Mouse (Mus musculus) megakaryocyte, adult 5-6 weeks (primary cell): Measurements from ENCODE around the gene Chn2. TPM values are rescaled to one million over a fixed set of nuclear protein-coding genes. Genes with fewer than 3 reads are reported as not detected.

Experiments
- ATAC-seq: 2 replicates; pipeline ENCODE4 v1.8.0; 2016; ENCODE audit warnings: mild to moderate bottlenecking, inconsistent platforms; ENCODE audit not compliant: poor library complexity, severe bottlenecking
- total RNA-seq, 2 experiments: library from RNA; stranded (forward) in 1 of 2; stranded (reverse) in 1 of 2; fragments of 153-499, 151-499 nt in 1 of 2; fragments of 221-1000, 200-1000 nt in 1 of 2; gene quantifications; 2 replicates each; pipeline versions ENCODE4 v1.2.3 to v1.2.4; 2015 to 2017

The Chn2 gene
- total RNA-seq (2015): 15.8 and 21.5 TPM in 2 replicates
- total RNA-seq (2017): 21.0 and 25.5 TPM in 2 replicates

DNA sequence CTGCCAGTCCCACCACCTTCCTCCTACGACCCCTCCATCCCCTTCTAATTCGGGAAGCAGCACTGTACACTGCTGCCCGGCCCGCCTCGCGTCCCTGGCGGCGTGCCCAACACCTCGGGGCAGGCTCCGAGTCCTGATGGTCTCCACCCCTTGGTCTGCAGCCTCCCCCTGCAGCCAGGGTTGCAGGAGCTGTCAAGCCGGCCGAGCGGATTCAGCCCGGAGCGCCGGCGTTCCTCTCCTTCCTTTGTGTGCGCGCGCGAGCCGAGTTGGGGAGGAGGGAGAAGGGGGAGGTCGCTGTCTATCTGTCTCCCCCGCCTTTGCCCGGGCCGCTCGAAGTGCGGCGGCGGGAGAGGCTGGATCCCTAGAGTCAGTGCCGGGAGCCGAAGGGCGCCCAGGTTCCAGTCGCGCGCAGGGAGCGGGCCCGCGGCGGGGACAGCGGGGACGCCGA is at the start of gene Chn2:
Gene Chn2, plus strand, starts transcription at position 198 of the 448 bp plus-strand sequence.
- ATAC-seq: peak; percentile 28

DNA sequence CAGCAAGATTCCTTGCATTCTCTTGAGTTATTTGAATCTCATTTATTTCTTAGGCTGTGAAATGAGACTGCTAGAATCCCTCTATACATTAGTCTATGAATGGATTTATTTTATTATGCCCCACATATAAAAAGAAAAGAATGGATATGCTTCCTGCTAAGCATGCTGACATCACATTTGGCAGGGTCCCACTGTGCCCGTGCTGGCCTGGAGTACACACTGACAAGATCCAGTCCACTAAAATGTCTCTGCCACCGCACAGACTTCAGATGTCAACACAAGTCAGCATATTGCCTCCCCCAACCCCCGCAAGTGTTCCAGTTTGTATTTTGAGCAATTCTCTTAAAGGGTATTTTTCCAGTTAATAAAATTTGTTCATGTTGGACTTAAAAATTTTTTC is 47.0 kb upstream of the Chn2 start:
- no peak for ATAC-seq

DNA sequence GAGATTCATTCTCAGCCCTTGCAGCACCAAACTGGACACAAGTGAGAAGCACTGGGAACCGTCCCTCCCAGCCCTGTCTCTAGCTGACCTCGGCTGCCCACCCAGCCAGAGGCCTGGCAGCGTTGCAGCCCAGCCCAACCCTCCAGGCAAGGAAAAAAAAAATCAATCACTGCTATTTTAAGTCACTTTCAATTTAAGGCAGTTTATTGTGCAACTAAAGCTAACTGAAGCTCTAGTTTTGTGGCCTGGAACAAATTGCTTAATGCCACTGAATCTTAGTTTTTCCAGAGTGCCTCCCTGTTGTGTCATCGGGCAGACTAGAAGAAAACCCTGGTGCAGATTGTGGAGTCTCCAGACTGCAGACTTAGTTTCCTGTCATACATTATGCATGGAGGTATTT is 43.8 kb upstream of the Chn2 start:
- ATAC-seq: peak; percentile 68

DNA sequence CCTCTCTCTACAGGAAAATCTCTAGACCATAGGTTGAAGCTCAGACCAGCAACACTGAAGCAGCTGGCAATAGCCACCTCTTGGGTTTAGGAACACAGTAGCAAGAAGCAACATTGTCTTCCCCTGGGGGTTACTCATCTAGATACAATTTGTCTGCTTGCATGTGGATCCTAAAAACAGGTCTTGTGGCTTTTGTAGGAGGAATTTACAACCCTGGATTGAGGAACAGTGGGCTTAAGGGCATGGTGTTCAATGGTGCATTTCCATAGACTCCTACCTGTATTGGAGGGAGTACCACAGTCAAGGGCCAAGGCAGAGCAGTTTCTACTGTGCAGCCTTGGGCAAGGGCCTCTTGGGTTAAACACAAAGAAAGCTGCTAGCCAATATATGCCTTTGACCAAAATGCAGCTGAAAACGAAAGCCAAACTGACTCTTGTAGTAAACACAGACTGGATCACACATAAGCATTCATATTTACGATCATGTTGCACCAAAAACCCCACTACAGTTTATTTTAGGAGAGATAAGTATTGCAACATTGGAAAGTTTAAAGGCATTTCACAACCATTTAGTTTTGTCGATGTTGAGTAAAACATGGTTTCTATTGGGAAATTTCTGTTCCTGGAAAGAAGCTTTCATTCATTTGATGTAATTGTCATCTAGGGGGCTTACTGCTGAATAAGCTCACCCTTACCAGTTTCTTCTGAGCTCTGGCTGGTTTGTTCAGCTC is 43.0 kb upstream of the Chn2 start:
- ATAC-seq: peak; percentile 62

DNA sequence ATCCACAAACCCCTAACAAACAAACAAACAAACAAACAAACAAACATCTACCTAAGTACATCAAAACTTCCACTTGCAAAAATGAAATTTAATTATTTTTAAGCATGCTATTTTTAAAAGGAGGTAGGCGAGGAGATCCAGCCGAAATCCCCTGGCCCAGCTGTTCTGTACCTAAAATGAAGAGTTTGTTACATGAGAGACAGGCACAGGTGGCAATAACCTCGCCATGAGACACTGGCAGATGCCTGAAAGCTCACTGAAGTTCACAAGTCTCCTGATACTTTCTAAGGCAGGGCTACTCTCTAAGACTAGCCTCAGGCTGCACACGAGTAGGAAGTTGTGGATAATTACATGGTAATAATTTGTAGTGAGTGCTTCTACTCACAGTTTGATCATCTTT is 34.1 kb upstream of the Chn2 start:
- no peak for ATAC-seq

DNA sequence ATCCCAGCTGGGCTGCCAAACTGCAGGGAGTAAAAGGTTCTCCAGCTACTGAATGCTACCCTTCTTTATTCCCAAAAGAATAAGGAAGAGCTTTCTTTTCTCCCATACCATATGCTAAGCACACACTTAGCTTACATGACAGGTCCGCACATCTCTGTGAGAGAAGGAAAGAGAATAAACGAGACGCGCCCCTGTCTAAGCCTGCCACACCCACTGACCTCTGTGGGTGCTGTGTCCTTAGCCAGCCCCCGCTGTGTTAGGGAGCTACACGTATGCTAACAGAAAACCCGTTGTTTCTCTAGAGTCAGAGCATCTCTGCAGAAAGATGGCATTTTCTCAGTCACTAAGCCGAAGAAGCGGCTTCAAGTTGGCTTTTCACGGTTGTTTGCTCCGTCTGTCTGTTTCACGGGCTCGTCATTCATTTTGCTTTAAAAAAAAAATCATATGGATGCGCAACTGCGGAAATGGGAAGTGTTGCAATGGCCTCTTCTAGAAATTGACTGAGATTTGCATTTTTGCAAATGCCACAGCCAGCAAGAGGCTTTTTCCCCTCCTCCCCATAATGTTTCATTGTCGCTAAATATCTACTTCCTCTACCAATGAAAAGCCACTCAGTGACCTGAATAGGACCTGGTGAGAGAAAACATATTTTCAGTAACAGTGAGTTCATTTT is 30.8 kb upstream of the Chn2 start:
- ATAC-seq: peak; percentile 82

DNA sequence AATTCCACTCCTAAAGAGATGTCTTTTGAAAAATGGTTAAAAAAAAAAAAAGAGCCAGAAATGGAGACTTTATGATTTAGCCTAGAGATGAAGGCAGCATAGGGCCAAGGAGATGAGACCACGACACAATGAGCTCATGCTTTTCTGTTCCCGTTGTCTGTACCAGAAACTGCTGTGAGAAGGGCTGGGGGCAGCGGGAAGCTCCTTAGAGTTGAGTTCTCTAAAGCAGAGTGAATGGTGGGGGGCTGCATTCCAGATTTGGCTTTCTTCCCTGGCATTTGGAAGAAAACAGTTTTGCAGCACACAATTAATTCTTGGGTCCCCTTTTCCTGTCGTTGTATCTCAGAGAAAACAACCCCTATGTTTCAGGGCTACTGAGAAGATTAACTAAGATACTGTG is 30.1 kb upstream of the Chn2 start:
- no peak for ATAC-seq

DNA sequence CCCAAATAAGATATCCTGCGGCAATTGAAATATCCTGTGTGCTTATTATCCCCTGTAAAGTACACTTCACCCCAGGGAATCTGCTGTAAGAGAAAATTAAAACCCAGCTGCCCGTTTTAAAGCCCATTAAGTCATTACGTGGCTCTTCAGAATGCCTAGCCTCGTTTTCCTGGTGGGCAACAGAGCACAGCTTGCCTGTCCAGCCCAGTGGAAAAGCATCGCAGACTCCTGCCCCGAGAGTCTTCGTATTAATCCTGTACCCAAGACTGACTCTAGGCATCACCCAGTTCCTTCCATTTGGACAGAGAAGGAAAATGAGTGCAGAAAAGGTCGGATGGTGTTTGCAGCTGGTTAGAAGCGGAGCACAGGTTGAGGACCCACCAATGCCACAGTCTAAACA is 29.0 kb upstream of the Chn2 start:
- no peak for ATAC-seq

DNA sequence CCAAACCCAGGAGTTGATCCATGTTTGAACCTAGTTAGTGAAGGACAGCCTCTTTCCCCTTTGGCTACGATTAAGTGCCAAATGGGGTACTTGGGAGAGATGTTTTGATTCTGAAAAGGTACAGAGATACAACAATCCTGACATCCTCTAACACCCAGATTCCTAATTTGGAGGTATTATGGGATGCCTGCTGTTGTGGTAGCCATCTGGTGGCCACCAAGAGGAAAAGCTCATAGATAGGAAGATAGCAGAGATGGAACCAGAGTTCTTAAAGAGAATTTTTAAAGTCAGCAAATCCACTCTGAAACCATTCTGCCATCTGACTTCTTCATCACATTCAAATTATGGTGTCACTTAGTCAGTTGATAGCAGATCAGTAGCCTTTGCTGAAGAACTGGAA is 27.2 kb upstream of the Chn2 start:
- no peak for ATAC-seq

DNA sequence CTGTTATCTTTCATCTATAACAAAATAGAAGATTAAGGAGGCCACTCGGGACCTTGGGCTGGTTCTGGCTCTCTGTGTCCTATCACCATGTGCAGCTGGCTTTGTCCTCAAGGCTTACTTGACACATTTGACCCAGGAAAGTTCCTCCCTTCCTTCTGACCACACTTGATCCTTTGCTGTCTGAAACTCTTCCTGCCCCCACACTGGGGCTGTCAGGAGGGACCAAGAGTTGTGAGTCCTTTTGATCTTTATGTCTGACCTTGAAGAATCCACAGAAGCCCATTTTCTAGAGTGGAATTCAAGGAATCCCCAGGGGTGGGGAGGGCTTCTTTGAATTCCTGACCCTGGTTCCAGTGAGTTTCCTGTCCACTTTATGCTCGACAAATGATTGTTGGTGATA is 21.3 kb upstream of the Chn2 start:
- ATAC-seq: no peak

DNA sequence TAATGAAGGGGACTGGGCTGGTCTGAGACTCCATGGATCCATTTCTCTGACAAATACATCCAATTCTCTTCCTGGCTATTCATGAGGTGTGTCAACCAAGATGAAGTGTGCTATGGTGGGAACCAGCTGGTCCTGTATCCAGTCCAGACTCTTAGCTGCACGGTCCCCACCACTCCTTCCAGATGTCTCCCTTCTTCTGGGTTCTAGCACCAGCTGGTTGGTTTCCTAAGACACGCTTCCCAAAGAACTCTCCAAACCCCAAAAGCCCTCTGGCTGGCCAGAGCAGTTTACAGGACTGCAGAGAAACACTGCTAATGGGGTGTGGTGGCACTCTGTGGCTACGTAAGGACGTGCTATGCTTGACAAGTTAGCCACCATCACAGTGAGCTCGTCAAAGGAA is 20.5 kb upstream of the Chn2 start:
- no peak for ATAC-seq

DNA sequence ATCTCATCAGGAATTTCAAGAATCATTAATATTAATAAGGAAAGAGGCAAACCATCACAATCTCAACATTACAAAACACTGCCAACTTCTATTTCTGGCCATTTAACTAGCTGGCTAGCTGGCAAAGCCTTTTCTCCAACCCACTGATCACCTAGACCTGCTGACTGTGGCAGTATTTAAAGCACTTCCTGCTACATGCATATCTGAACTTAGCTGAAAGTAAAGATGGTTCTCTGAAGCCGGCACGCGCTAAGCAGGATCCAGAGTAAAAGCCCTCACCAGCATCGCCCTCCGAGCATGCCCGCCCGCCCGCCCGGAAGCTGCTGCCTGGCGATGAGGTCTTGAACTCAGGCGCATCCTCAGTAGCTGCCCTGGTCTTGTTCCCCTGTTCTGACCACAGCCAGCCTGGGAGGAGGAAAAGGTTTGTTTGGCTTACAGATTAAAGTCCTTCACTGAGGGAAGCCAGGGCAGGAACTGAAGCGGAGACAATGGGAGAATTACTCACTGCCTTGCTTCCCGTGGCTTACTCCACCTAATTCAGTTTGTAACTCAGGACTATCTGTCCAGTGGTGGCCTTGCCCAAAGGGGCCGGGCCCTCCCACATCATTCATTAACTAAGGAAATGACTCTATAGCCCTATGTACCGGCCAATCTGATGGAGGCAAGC is 18.1 kb upstream of the Chn2 start:
- ATAC-seq: peak; percentile 54

DNA sequence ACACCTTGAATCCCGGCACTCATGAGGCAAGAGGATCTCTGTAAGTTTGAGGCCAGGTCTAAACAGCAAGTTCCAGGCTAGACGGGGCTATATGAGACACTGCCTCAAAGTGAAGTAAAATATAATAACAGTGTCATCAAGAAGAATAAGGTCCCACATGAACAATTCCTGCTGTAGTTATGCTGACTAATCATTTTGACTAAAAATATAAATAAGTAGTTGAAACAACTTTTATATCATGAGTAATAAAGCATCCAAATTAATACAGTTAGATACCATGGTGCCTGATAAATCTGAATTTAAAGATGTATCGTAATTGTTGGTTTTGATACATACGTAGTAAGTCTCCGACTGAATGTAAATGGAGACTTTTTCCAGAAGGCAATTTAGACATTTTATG is 15.5 kb upstream of the Chn2 start:
- no peak for ATAC-seq

DNA sequence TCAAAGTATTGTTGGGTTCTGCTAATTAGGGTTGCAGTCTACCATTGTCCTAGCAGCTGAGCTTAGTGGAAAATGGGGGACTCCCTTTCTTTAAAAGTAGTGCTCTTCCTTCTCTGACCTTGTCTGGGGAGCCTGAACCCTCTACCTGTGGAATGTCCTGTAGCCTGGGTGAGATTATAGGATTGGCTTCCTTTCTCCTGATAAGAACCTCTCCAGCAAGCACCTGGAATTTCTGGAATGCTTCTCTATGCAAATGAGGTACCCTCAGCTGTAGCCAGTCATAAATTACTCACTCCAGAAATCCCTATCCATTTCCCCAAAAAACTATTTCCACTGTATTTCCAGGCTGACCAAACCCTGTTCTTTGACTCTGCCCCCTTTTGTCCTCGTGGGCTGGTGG is 10.6 kb upstream of the Chn2 start:
- no peak for ATAC-seq

DNA sequence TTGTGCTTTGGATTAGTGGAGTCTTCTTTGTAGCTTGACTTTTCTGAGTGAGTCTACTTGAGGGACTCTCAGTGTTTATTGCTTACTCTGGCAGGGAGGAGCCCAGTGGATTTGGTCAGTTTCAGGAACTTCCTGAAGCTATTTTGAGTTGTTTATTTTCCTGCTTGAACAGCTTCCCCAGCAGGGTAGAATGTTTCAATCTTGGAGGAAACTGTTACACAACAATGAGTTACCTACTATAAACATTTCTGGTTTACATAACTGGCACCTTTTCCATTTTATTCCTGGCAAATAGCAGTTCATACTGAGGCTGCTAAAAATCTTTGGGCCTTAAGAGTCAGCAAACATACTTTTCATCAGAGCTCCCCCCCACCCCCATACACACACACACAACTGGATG is 9.0 kb upstream of the Chn2 start:
- ATAC-seq: no peak

DNA sequence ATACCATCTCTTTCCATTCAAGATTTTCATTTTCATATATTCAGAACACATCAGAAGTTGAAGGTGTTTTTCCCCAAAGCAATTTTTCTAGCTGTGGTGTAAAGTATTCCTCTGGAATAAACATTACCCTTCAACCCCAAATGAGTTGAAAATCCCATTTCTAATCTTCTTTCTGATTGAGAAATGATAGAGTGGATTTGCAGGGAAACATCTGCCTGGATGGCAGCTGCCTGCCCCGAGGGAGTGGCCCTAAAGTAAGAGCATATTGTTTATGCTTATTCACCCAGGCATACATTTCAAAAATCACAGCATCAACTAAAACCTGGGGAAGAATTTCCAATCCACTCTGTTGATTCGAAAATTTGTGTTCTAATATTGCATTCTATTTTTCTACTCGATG is 8.6 kb upstream of the Chn2 start:
- ATAC-seq: no peak

DNA sequence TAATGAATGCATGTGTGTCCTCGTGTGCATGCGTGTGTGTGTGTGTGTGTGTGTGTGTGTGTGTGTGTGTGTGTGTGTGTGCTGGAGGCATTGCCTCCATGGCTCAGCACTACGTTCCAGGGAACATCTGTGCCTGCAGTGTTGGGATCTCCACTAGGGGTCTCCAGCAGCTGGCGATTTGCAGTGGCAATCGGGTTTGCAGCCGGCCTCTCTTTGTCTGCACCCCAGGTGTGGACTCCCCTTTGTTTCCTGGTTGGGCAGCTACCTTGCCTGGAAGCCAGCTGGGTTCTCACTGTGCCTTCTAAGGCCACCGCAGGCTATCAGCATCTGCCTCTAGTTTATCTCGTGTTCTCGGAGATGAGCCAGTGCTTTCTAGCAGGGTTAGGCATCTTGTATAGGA is 4.9 kb upstream of the Chn2 start:
- peak; percentile 85 for ATAC-seq

DNA sequence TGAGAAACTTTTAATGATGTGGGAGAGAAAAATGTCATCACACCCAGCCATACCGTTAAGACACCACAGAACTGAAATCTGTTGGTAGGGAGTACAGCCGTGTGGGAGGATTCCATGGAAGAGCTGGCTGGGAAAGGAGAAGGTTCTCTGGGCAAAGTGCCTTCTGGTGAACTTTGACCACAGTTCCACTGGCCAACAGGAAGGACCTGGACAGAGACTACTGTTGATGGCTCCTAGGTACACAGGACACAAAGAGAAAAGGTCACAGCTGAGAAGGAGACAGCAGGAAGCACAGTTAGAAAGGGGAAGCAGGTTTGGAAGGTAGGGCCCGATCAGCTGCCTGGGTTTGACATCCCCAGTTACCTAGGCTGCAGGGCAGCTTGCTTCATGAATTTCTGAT is 3.8 kb upstream of the Chn2 start:
- ATAC-seq: no peak

DNA sequence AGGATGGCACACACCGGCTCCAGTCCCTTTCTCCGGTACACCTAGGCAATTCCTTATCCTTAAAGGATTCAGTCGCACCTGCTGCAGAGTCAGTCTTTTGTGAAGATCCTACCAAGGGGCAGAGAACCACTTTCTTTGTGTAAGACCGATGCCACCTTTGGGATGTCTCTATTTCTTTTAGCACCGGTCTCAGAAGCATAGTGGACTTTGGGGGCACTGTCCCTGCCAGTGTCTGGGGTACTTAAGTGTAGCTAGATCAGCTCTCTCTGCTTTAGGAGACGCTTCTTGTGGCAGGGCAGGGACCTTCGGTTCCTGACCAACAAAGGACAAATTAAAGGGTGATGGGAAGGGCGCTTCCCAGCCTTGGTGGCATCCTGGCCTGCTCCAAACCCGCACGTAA is 488 bp upstream of the Chn2 start:
- ATAC-seq: no peak

DNA sequence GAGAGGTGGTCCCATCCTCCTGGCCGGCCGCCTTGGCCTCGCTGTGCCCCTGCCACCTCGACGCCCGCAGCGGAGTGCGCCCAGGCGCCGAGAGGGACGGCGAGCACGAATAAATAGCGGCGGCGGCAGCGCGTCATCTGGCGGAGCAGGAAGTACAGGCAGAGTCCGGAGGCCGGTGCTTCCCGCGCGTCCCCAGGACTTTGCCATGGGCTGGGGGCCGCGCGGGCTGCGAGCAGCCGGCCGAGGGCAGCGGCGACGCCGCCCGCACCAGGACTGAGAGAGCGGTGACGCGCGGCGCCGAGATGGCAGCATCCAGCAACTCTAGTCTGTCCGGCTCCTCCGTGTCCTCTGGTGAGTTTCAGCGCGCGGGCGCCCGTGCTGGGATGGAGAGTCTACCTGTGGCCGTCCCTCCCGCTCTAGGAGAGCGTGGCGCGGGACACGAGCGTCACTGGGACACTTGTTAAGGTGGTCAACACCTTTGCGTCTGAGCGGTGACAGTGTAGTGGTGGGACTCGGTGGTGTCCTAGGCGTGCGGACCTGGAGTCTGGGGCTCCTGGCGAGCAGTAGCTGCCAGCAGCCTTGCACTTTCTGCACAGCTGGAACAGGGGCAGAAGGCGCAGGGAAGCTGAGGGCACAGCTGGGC is 572 bp downstream of the Chn2 start:
- ATAC-seq: peak; percentile 78

DNA sequence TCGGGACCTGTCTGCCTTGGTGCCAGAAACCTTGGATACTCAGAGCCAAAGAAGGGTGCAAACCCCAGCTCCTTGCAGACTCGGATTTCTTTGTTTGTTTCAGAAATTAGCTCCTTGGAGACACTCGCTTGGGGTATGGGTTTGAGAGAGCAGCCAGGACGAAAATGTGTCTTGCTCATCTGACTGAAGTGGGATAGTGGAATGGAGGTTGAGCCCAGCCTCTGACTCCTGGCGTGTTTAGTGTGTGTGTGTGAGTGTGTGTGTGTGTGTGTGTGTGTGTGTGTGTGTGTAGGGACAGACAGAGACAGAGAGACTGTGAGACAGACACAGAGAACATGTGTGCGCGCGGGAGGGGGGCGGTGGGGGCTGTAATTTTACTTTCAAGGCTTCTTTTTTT is 1.1 kb downstream of the Chn2 start:
- no peak for ATAC-seq
